Mouse (Mus musculus) olfactory bulb, adult 2 months (tissue): ENCODE measurements at regions not wholly inside any gene's neighbourhood (a gene's known extent, or its start where the extent isn't known, plus 50 kb on each side); places are given as distances from the start of the nearest gene placed in this dataset.

Source experiments
- H3K27ac ChIP-seq: fragments of 200-500 bp; 2 replicates; pipeline ENCODE4 v1.5.1; 2012; ENCODE audit warnings: low read depth, low read length; ENCODE audit not compliant: insufficient read depth
- H3K4me1 ChIP-seq: fragments of 200-500 bp; 2 replicates; pipeline ENCODE4 v1.6.1; 2012; ENCODE audit warnings: low read length; ENCODE audit not compliant: control insufficient read depth, insufficient read depth
- H3K4me3 ChIP-seq: fragments of 200-500 bp; 2 replicates; pipeline ENCODE4 v1.5.1; 2012; ENCODE audit warnings: mild to moderate bottlenecking, low read depth, low read length, moderate library complexity; ENCODE audit not compliant: insufficient read depth
- CTCF ChIP-seq: fragments of 200-500 bp; IDR thresholded peaks from 2 replicates; pipeline ENCODE4 v1.5.1; 2012; ENCODE audit warnings: low read depth, mild to moderate bottlenecking, low read length, moderate library complexity; ENCODE audit not compliant: insufficient read depth
- POLR2A ChIP-seq: fragments of 200-500 bp; IDR thresholded peaks from 2 replicates; pipeline ENCODE4 v1.6.1; 2012; ENCODE audit warnings: mild to moderate bottlenecking, low read depth, low read length, moderate library complexity; ENCODE audit not compliant: insufficient read depth
- WGBS: fragments of 180-500 bp; shearing (Covaris S2); methylation state at CpG from one replicate; pipeline ENCODE4 v1.1.7; 2018; 5-methylcytosine and 5-hydroxymethylcytosine counted together

- no peaks in the 10 kb centered on the region for H3K4me1 ChIP-seq
- no peak for TF ChIP-seq CTCF
- no peak for TF ChIP-seq POLR2A
- H3K4me3 ChIP-seq: no peak overlapping the region
- H3K27ac ChIP-seq: no peak overlapping the region
- 69% methylated on average over 4 of the region's 4 CpGs for WGBS
Observed at GRCm38 (mm10) chr2:159519066-159519465, 724.5 kb downstream of the Dhx35 start.

GRCm38 (mm10) chr2:159523739-159524138 lies 729.1 kb downstream of the Dhx35 start:
- 92% methylated on average over 2 of the region's 2 CpGs for WGBS

DNA sequence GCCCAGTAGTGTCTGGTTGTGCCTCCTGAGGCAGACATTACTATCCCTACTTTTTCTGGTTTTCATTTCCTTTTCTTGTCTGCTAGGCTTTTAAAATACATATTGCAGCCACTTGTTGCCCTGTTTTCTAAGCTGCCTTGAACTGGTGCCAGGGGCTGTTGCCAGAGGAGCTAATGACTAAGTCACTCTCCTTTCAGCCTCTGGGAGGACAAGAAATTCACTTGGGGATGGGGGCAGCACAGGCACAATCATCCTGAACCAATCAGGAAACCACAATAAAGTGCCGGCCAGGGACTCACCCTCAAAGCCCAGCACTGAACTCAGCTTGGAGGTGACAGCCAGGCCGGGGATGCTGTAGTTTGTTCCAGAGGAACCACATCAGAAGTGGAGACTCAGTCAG lies 740.3 kb downstream of the Dhx35 start:
- H3K27ac ChIP-seq: no peak overlapping the region
- 65% methylated on average over 2 of the region's 2 CpGs for WGBS
- TF ChIP-seq POLR2A (no peak), CTCF (no peak)
- H3K4me1 ChIP-seq: no peaks in the 10 kb centered on the region
- H3K4me3 ChIP-seq: no peak overlapping the region

More at GRCm38 (mm10) chr2:159523739-159524138, 729.1 kb downstream of the Dhx35 start:
- Histone ChIP-seq H3K27ac (no peak overlapping the region), H3K4me3 (no peak overlapping the region), H3K4me1 (no peaks in the 10 kb centered on the region)
- TF ChIP-seq CTCF (no peak), POLR2A (no peak)

GRCm38 (mm10) chr2:159539261-159539660 lies 744.7 kb downstream of the Dhx35 start:
- Histone ChIP-seq H3K4me1 (no peaks in the 10 kb centered on the region), H3K27ac (no peak overlapping the region), H3K4me3 (no peak overlapping the region)
- TF ChIP-seq CTCF (no peak), POLR2A (no peak)

- TF ChIP-seq POLR2A (no peak), CTCF (no peak)
- no peak overlapping the region for H3K27ac ChIP-seq
- no peaks in the 10 kb centered on the region for H3K4me1 ChIP-seq
- H3K4me3 ChIP-seq: no peak overlapping the region
- WGBS: 92% methylated on average over 3 of the region's 3 CpGs
Observed at GRCm38 (mm10) chr2:159557567-159557966, 763.0 kb downstream of the Dhx35 start.

DNA sequence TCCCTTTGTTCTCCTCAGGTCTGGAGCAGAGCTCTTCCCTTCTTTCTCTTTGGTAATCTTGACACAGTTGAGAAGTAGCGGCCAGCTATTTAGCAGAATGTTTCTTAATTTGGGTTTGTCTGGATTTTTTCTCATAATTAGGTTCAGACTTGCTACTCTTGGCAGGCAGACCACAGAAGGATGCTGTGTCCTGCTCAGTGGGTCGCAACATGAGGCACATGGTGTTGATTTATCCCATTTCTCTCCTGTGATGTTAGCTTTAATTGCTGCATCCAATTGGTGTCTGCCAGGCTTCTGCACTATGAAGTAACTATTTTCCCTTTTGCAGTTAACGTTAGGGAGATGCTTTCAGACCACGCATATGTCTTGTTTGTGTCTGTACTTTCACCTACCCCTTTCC lies 768.7 kb downstream of the Gm826 start:
- 67% methylated on average over 4 of the region's 4 CpGs for WGBS
- no peak for TF ChIP-seq POLR2A
- TF ChIP-seq CTCF: no peak
- Histone ChIP-seq H3K4me1 (no peaks in the 10 kb centered on the region), H3K4me3 (no peak overlapping the region), H3K27ac (no peak overlapping the region)

GRCm38 (mm10) chr2:159565921-159566320 lies 768.0 kb downstream of the Gm826 start:
- 79% methylated on average over 5 of the region's 5 CpGs for WGBS
- Histone ChIP-seq H3K4me3 (no peak overlapping the region), H3K4me1 (no peaks in the 10 kb centered on the region), H3K27ac (no peak overlapping the region)
- TF ChIP-seq CTCF: no peak
- no peak for TF ChIP-seq POLR2A

GRCm38 (mm10) chr2:159566461-159566860 lies 767.5 kb downstream of the Gm826 start:
- no peak overlapping the region for H3K4me3 ChIP-seq
- no peak overlapping the region for H3K27ac ChIP-seq
- no peaks in the 10 kb centered on the region for H3K4me1 ChIP-seq
- TF ChIP-seq CTCF (no peak), POLR2A (no peak)
- 73% methylated on average over 5 of the region's 5 CpGs for WGBS

DNA sequence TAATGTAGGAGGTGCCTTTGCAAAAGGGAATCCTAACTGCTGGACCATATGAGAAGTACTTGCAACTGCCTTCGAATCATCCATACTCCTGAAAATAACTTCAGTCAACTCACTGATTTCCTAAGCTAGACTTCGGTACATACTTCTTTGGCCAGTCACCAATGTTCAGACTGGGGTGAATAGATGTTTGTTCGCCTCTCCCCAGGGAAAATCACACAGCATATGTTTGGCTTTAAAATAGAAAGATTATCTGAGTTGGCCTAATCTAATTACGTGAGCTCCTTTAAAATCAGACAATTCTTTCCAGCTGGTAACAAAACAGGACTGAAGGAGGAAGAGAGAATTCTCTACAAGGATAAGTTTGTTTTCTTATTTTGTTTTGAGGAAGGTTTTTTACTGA lies 765.6 kb downstream of the Gm826 start:
- Histone ChIP-seq H3K4me1 (no peaks in the 10 kb centered on the region), H3K4me3 (no peak overlapping the region), H3K27ac (no peak overlapping the region)
- TF ChIP-seq CTCF: no peak
- no peak for TF ChIP-seq POLR2A
- WGBS: 87% methylated on average over 4 of the region's 4 CpGs

DNA sequence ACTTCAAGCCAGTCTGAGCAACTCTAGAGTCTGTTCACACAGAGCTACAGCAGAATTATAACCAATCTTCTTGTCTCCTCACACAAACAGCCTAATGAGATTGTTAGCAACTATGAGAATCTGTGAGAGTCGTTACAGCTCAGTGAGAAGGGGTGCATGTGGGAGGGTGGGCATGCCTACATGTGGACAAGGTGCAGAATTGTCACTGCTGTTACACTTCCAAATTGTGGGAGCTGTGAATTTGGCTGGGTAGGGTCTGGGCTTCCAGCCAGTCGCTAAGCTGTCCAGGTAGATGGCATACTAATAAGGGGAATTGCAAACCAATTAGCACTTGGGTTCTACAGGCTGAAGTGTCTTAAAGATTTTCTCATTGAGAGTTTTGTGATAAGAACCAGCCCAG lies 762.1 kb downstream of the Gm826 start:
- Histone ChIP-seq H3K27ac (no peak overlapping the region), H3K4me3 (no peak overlapping the region), H3K4me1 (no peaks in the 10 kb centered on the region)
- no peak for TF ChIP-seq POLR2A
- no peak for TF ChIP-seq CTCF
- WGBS: 56% methylated on average over 2 of the region's 2 CpGs
